Mouse (Mus musculus) heart, embryonic 10.5 days (tissue): ENCODE data around the gene Igfbp7. TPM values are rescaled to one million over a fixed set of nuclear protein-coding genes. Genes with fewer than 3 reads are reported as not detected.

Experiments used
- DNase-seq: peaks from one replicate; pipeline ENCODE4 v3.0.0-alpha.2; 2017; ENCODE audit warnings: low spot score
- H3K27ac ChIP-seq: fragments of 300-500 bp; sonication (generic); 2 replicates; pipeline ENCODE4 v1.5.1; 2016; ENCODE audit warnings: mild to moderate bottlenecking
- H3K27me3 ChIP-seq: fragments of 300-500 bp; sonication (generic); 2 replicates; pipeline ENCODE4 v1.6.1; 2016; ENCODE audit warnings: mild to moderate bottlenecking; ENCODE audit not compliant: poor library complexity, insufficient read depth, severe bottlenecking
- H3K36me3 ChIP-seq: fragments of 300-500 bp; sonication (generic); 2 replicates; pipeline ENCODE4 v1.6.1; 2016; ENCODE audit warnings: mild to moderate bottlenecking, moderate library complexity
- H3K4me1 ChIP-seq: fragments of 300-500 bp; sonication (generic); 2 replicates; pipeline ENCODE4 v1.6.1; 2016; ENCODE audit warnings: mild to moderate bottlenecking
- H3K4me3 ChIP-seq: fragments of 300-500 bp; sonication (generic); 2 replicates; pipeline ENCODE4 v1.5.1; 2016; ENCODE audit warnings: mild to moderate bottlenecking, moderate library complexity
- H3K9me3 ChIP-seq: fragments of 300-500 bp; sonication (generic); 2 replicates; pipeline ENCODE4 v1.6.1; 2016; ENCODE audit warnings: mild to moderate bottlenecking, moderate library complexity
- WGBS: fragments of 180-500 bp; shearing (Covaris S2); methylation state at CpG from one replicate; pipeline ENCODE4 v1.1.7; 2016; 5-methylcytosine and 5-hydroxymethylcytosine counted together
- polyA plus RNA-seq: library from polyadenylated mRNA; unstranded; fragments of >200 nt; fragmentation: Nextera tagmentation; extraction: Ambion mirVana; gene quantifications from 2 replicates; pipeline ENCODE4 v1.2.1, GENCODE M21; 2016

The Igfbp7 gene
- polyA plus RNA-seq, 1 experiment from 2014 or later, result 16.6 TPM

GRCm38 (mm10) chr5:77383799-77384554, 23.9 kb downstream of the Igfbp7 start:
- Histone ChIP-seq H3K4me3 (no peak overlapping the region), H3K36me3 (no peaks in the 10 kb centered on the region), H3K27me3 (no peaks in the 10 kb centered on the region), H3K27ac (no peak overlapping the region), H3K9me3 (no peaks in the 10 kb centered on the region), H3K4me1 (peaks cover 15% of the 10 kb centered on the region; the same call in 1 of the 2 replicates)
- no peak for DNase-seq
- WGBS, result 82% methylated on average over 5 of the region's 5 CpGs

- Histone ChIP-seq H3K9me3 (no peaks in the 10 kb centered on the region), H3K27me3 (no peaks in the 10 kb centered on the region), H3K4me1 (peaks cover 12% of the 10 kb centered on the region; the same call in 1 of the 2 replicates), H3K27ac (no peak overlapping the region), H3K36me3 (no peaks in the 10 kb centered on the region), H3K4me3 (no peak overlapping the region)
- WGBS, result 83% methylated on average over 5 of the region's 5 CpGs
- no peak for DNase-seq
Measured at GRCm38 (mm10) chr5:77381686-77382085, 26.2 kb downstream of the Igfbp7 start.

GRCm38 (mm10) chr5:77381283-77381682, 26.6 kb downstream of the Igfbp7 start:
- H3K27ac ChIP-seq, result no peak overlapping the region
- H3K9me3 ChIP-seq, result no peaks in the 10 kb centered on the region
- H3K27me3 ChIP-seq, result no peaks in the 10 kb centered on the region
- DNase-seq, result no peak
- no peak overlapping the region for H3K4me3 ChIP-seq
- H3K4me1 ChIP-seq, result peaks cover 9% of the 10 kb centered on the region; the same call in 1 of the 2 replicates
- no peaks in the 10 kb centered on the region for H3K36me3 ChIP-seq
- WGBS, result 86% methylated on average over 7 of the region's 7 CpGs

GRCm38 (mm10) chr5:77380321-77380901, 27.4 kb downstream of the Igfbp7 start:
- 84% methylated on average over 17 of the region's 17 CpGs for WGBS
- Histone ChIP-seq H3K4me1 (peaks cover 8% of the 10 kb centered on the region; the same call in 1 of the 2 replicates), H3K9me3 (no peaks in the 10 kb centered on the region), H3K4me3 (no peak overlapping the region), H3K36me3 (no peaks in the 10 kb centered on the region), H3K27me3 (no peaks in the 10 kb centered on the region), H3K27ac (no peak overlapping the region)
- DNase-seq, result no peak

- DNase-seq, result no peak
- 78% methylated on average over 14 of the region's 14 CpGs for WGBS
Measured at GRCm38 (mm10) chr5:77379434-77380135, 28.3 kb downstream of the Igfbp7 start.

GRCm38 (mm10) chr5:77378027-77378426, 29.8 kb downstream of the Igfbp7 start:
- no peak overlapping the region for H3K27ac ChIP-seq
- WGBS, result 83% methylated on average over 3 of the region's 3 CpGs
- no peaks in the 10 kb centered on the region for H3K27me3 ChIP-seq
- 0 out of 2 replicates have a peak, but pooled peaks cover 6% of the 10 kb centered on the region for H3K4me1 ChIP-seq
- H3K9me3 ChIP-seq, result no peaks in the 10 kb centered on the region
- no peak overlapping the region for H3K4me3 ChIP-seq
- H3K36me3 ChIP-seq, result no peaks in the 10 kb centered on the region
- no peak for DNase-seq

More at GRCm38 (mm10) chr5:77379434-77380135, 28.3 kb downstream of the Igfbp7 start:
- Histone ChIP-seq H3K36me3 (no peaks in the 10 kb centered on the region), H3K27me3 (no peaks in the 10 kb centered on the region), H3K4me3 (no peak overlapping the region), H3K27ac (no peak overlapping the region), H3K4me1 (peaks cover 12% of the 10 kb centered on the region; the same call in 1 of the 2 replicates), H3K9me3 (no peaks in the 10 kb centered on the region)

- no peaks in the 10 kb centered on the region for H3K36me3 ChIP-seq
- no peaks in the 10 kb centered on the region for H3K9me3 ChIP-seq
- DNase-seq, result no peak
- no peaks in the 10 kb centered on the region for H3K27me3 ChIP-seq
- 0 out of 2 replicates have a peak, but pooled peaks cover 6% of the 10 kb centered on the region for H3K4me1 ChIP-seq
- 67% methylated on average over 4 of the region's 4 CpGs for WGBS
- H3K4me3 ChIP-seq, result no peak overlapping the region
- H3K27ac ChIP-seq, result 0 out of 2 replicates have a peak overlapping the region, but pooled peaks have one; percentile 47
Measured at GRCm38 (mm10) chr5:77375546-77375945, 32.3 kb downstream of the Igfbp7 start.

GRCm38 (mm10) chr5:77374945-77375344, 32.9 kb downstream of the Igfbp7 start:
- WGBS, result 34% methylated on average over 3 of the region's 3 CpGs
- Histone ChIP-seq H3K4me1 (0 out of 2 replicates have a peak, but pooled peaks cover 6% of the 10 kb centered on the region), H3K27me3 (no peaks in the 10 kb centered on the region), H3K9me3 (no peaks in the 10 kb centered on the region), H3K36me3 (no peaks in the 10 kb centered on the region), H3K4me3 (no peak overlapping the region), H3K27ac (0 out of 2 replicates have a peak overlapping the region, but pooled peaks have one; percentile 47)
- DNase-seq, result no peak

GRCm38 (mm10) chr5:77372778-77373177, 35.1 kb downstream of the Igfbp7 start:
- no peaks in the 10 kb centered on the region for H3K9me3 ChIP-seq
- WGBS, result 74% methylated on average over 6 of the region's 6 CpGs
- no peaks in the 10 kb centered on the region for H3K36me3 ChIP-seq
- H3K4me1 ChIP-seq, result peaks cover 10% of the 10 kb centered on the region; the same call in 1 of the 2 replicates
- no peak for DNase-seq
- peaks cover 3% of the 10 kb centered on the region; the same call in 1 of the 2 replicates for H3K27me3 ChIP-seq
- H3K27ac ChIP-seq, result no peak overlapping the region
- no peak overlapping the region for H3K4me3 ChIP-seq

- H3K9me3 ChIP-seq, result no peaks in the 10 kb centered on the region
- DNase-seq, result no peak
- H3K4me3 ChIP-seq, result no peak overlapping the region
- H3K27ac ChIP-seq, result no peak overlapping the region
- WGBS, result 66% methylated on average over 7 of the region's 7 CpGs
- peaks cover 10% of the 10 kb centered on the region; the same call in 1 of the 2 replicates for H3K4me1 ChIP-seq
- peaks cover 3% of the 10 kb centered on the region; the same call in 1 of the 2 replicates for H3K27me3 ChIP-seq
- H3K36me3 ChIP-seq, result no peaks in the 10 kb centered on the region
Measured at GRCm38 (mm10) chr5:77372242-77372641, 35.6 kb downstream of the Igfbp7 start.

- Histone ChIP-seq H3K9me3 (no peaks in the 10 kb centered on the region), H3K27ac (no peak overlapping the region), H3K4me1 (peaks cover 8% of the 10 kb centered on the region; the same call in 1 of the 2 replicates), H3K36me3 (no peaks in the 10 kb centered on the region), H3K27me3 (peaks cover 3% of the 10 kb centered on the region; the same call in 1 of the 2 replicates), H3K4me3 (no peak overlapping the region)
- DNase-seq, result no peak
- 86% methylated on average over 5 of the region's 5 CpGs for WGBS
Measured at GRCm38 (mm10) chr5:77370378-77370892, 37.4 kb downstream of the Igfbp7 start.

- Histone ChIP-seq H3K9me3 (no peaks in the 10 kb centered on the region), H3K27me3 (peaks cover 3% of the 10 kb centered on the region; the same call in 1 of the 2 replicates)
Measured at GRCm38 (mm10) chr5:77369394-77369793, 38.4 kb downstream of the Igfbp7 start.

More at GRCm38 (mm10) chr5:77369394-77369793, 38.4 kb downstream of the Igfbp7 start:
- H3K36me3 ChIP-seq, result no peaks in the 10 kb centered on the region
- H3K4me1 ChIP-seq, result peaks cover 9% of the 10 kb centered on the region
- 84% methylated on average over 5 of the region's 5 CpGs for WGBS
- no peak for DNase-seq
- no peak overlapping the region for H3K27ac ChIP-seq
- H3K4me3 ChIP-seq, result no peak overlapping the region
